Mouse (Mus musculus) cortical plate, adult 2 months (tissue): ENCODE measurements around the gene Shc3. TPM values are rescaled to one million over a fixed set of nuclear protein-coding genes. Genes with fewer than 3 reads are reported as not detected.

Source experiments
- H3K27ac ChIP-seq: fragments of 200-500 bp; 2 replicates; pipeline ENCODE4 v1.5.1; 2012; ENCODE audit warnings: low read length, control low read depth, inconsistent platforms; ENCODE audit not compliant: insufficient read depth
- H3K4me1 ChIP-seq: fragments of 200-500 bp; 2 replicates; pipeline ENCODE4 v1.6.1; 2011; ENCODE audit warnings: low read length; ENCODE audit not compliant: control insufficient read depth, insufficient read depth
- H3K4me3 ChIP-seq: fragments of 200-500 bp; 2 replicates; pipeline ENCODE4 v1.5.1; 2011; ENCODE audit warnings: mild to moderate bottlenecking, low read length, control low read depth; ENCODE audit not compliant: insufficient read depth
- CTCF ChIP-seq: fragments of 200-500 bp; IDR thresholded peaks from 2 replicates; pipeline ENCODE4 v1.5.1; 2011; ENCODE audit warnings: mild to moderate bottlenecking, control low read depth, low read length; ENCODE audit not compliant: insufficient read depth; ENCODE audit errors: extremely low read depth
- POLR2A ChIP-seq: fragments of 200-500 bp; IDR thresholded peaks from 2 replicates; pipeline ENCODE4 v1.6.1; 2011; ENCODE audit warnings: mild to moderate bottlenecking, low read length, control low read depth; ENCODE audit not compliant: insufficient read depth; ENCODE audit errors: extremely low read depth
- polyA plus RNA-seq: library from polyadenylated mRNA; depleted of rRNA; stranded (reverse); fragments of >200 nt; gene quantifications from 2 replicates; pipeline ENCODE4 v1.2.3, GENCODE M21; 2012

Gene Shc3
- polyA plus RNA-seq, 1 experiment, result 82.8 TPM

DNA sequence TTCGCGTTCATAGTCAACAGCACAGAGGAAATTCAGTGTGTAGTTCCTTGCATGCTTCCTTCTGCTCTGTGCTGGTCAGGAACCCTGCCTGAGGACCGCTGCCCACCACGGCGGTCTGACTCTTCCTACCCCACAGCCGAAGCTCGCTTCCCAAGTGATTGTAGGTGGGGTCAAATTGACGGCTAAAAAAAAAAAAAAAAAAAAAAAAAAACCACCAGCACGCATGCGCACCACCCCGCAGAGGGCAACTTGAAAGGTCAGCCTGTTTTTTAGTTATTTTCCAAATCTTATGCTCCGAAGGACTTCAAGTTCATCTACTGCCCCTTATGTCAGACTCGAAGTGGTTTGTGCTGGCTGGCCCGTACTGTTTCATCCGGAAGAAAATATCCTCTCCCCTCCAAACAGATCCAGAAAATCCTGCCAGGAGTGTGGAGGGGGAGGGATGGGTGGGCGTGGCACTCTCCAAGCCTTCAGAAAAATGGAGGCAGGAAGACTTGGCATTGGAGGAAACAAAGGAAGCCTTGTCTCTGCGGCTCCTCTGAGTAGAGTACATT, 100.4 kb downstream of the Shc3 start:
- TF ChIP-seq POLR2A, result no peak
- no peak for TF ChIP-seq CTCF
- Histone ChIP-seq H3K27ac (no peak overlapping the region), H3K4me1 (no peaks in the 10 kb centered on the region), H3K4me3 (no peak overlapping the region)

DNA sequence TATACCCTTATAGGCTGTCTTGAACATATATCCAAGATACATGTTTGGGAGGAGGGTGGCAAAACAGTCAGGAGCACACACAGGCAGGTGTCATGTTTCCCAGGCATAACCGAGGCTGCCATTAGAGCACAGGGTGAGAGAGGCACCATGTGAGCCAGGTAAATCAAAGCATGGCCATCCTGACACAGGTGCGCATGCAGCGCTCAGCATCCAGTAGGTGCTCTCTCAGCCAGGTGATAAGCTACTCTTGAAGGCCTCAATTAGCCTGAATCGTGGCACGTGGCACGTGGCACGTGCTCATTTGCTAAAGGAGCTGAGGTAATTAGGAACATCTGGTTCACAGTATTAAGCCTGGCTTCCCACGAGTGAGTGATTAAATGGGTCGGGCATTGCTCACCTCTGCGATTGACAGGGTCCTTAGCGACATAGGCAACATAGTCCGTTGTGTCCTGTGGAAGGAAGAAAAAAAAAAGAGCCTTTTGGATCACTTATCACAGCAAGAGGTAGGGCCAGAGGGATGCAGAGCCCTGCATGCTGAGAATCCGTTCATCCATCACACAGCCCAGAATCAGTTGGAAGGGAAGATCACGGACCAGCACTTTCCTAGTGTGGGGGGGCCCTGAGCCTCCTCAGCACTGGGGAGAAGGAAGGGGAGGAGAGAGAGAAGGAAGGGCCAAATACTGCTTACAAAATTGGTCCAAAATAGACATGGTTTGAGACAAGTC, 102.9 kb downstream of the Shc3 start:
- Histone ChIP-seq H3K4me1 (no peaks in the 10 kb centered on the region), H3K4me3 (no peak overlapping the region), H3K27ac (no peak overlapping the region)
- TF ChIP-seq CTCF (no peak), POLR2A (no peak)

DNA sequence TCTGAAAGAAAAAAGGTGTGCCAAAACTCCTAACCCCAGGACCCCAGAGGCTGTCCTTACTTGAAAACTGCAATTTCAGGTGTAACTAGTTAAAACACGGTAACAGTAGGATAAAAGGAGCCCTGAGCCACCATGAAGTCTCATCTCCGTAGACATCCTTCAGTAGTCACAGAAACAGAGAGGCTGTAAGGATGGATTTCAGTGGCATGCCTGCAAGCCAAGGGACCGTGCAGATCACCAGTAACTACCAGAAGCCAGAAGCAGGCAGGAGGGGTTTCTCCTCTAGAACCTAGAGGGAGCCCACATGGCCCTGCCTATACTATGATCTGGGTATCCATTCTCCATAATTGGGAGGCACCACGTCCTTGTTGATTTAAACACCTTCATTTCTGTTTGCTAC, 104.9 kb downstream of the Shc3 start:
- Histone ChIP-seq H3K27ac (no peak overlapping the region), H3K4me3 (no peak overlapping the region), H3K4me1 (no peaks in the 10 kb centered on the region)
- TF ChIP-seq POLR2A, result no peak

DNA sequence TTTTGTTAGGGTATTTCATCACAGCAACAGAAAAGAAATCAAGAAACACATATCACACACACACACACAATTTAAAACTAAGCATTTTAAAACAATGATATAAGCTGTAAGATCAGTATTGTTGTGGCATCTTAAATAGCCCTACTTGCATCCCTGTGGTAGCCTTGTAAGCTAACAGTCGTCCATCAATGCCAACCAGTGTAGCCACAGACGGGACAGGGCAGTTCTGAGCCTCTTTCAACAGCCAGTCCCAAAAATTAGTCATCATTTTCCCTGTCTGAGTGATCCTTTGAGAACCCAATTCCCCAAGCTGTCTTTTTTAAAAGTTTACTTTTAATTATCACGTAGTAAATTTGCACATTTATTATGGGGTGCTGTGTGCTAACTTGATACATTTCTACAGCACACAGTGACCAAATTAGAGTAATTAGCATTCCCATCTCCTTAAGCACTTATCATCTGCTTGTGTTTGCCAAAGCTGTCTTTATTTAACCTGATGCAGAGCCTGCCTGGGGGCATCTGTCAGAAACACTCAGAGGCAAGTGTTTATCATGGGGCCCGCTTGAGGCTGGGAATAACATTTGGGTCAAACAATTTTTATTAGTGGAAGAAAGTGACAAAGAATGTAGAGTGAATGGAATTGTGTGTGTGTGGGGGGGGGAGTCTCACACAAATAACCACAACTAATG, 112.9 kb downstream of the Shc3 start:
- Histone ChIP-seq H3K4me1 (no peaks in the 10 kb centered on the region), H3K4me3 (no peak overlapping the region), H3K27ac (no peak overlapping the region)
- TF ChIP-seq POLR2A, result no peak
- TF ChIP-seq CTCF, result no peak

DNA sequence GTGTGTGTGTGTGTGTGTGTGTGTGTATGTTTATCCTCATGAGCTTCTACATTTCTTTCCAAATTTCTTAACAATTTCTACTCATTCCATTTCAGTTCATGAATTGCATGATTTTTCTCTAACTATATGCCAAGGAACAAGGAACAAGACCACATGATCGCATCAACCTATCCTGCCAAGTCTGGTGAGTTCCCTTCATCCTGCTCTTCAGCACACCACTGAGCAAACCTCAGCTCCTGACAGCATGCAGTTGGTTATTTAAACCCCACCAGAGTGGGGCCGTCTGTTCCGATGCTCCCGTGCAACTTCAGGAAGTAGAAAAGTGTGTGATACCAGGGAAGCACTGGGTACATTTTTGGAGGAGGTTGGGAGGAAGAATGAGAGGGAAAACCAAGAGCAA, 122.7 kb downstream of the Shc3 start:
- TF ChIP-seq CTCF, result no peak
- TF ChIP-seq POLR2A, result no peak
- Histone ChIP-seq H3K4me1 (no peaks in the 10 kb centered on the region), H3K4me3 (no peak overlapping the region), H3K27ac (no peak overlapping the region)

DNA sequence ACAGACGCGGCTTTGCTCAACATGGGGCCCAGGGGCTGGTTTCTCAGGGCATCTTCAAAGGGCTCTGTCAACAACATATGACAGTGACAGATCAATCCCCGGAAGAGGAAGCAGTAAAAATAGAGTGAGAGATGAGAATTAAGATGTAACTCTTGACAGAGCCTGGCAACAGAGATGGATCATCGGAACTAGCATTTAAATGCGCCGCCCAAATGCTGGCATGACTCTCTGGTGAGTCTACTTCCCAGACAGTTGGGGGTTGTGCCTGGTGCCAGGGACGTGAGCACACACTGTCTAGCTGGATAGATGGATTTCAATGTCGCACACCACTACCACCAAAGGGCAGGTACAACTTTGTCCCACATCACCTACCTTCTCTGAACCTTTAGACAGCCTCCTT, 126.3 kb downstream of the Shc3 start:
- Histone ChIP-seq H3K4me1 (no peaks in the 10 kb centered on the region), H3K4me3 (no peak overlapping the region), H3K27ac (no peak overlapping the region)
- TF ChIP-seq POLR2A, result no peak
- no peak for TF ChIP-seq CTCF

DNA sequence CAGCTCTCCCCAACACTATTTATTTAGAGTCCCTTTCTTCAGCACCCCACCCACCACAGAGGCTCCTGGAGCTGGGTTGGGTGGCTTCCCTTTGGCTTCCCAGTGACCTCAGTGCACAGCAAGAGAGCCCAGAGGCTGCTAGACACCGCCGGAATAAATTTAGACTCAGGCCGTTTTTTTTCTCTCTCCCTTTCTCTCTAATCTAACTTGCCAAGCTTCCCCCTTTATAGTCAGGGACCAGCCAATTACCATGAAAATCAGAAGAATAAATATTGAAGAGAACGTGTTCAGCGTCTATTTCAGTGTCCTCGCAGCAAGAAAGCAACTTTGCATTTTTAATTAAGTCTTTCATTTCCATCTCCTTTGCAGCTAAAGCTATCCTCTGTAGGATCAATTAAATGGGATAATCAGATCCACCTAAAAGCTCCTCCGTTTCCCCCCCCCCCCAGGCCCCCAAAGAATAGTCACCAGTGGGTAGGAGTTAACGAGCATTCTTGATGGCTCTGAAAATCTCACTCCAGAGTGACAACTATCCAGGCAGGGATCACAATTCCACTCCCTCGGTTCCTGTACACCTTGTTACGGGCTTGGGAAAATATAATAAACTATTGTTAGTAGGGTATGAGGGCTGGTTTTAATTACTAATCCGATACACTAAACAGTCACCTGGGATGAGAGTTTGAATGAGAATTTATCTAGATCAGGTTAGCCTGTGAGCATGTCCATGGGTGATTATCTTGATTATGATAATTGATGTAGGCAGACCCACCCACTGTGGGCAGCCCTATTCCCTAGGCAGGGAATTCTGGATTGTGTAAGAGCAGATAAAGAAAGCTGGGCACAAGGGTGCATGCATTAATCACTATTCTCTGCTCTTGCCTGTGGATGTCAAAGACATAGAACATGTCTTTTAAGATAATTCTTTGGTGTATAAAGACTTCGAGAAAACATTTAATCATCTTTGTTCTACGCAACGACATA, 131.8 kb downstream of the Shc3 start:
- TF ChIP-seq POLR2A (no peak), CTCF (no peak)
- H3K4me1 ChIP-seq, result 0 out of 2 replicates have a peak, but pooled peaks cover 2% of the 10 kb centered on the region
- H3K4me3 ChIP-seq, result no peak overlapping the region
- no peak overlapping the region for H3K27ac ChIP-seq

DNA sequence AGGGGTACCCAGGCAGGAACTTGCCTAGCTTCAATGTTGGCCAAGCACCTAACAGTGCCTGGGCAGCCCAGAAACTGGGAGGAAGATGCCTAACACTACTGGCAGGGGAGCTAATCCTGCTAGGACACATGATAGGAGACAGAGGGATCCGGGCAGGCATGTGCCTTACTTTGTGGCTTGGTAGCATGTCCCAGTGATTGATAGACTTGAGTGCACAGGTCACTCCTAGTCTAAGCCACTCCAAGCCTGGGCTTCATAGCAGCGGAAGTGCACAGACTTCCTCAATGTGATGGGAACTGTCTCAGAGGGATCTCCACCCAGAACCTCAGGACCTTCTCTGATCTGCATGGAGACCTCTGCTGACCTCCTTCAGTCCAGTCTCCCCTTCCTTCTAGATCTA, 134.1 kb downstream of the Shc3 start:
- H3K27ac ChIP-seq, result no peak overlapping the region
- 0 out of 2 replicates have a peak, but pooled peaks cover 2% of the 10 kb centered on the region for H3K4me1 ChIP-seq
- TF ChIP-seq POLR2A (no peak), CTCF (no peak)
- no peak overlapping the region for H3K4me3 ChIP-seq

DNA sequence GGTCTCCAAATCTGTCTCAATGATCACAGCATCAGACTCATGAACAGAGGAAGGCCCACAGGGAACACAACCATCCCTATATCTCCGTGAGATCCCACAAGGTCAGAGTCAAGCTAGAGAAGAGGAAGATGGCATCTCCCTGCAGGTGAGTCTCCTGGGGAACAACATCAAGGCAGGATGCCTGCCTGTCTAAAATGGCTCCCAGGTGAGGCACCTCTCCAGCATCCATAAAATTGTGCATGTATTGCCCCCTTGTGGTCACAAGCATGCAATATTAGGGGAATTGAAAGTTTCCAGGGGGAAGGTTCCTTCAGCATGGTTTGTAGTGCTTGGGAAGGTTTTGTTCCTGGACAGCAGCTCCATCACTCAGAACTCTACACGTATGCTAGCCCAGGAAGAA, 134.8 kb downstream of the Shc3 start:
- TF ChIP-seq POLR2A (no peak), CTCF (peak; percentile 52)
- Histone ChIP-seq H3K27ac (no peak overlapping the region), H3K4me3 (no peak overlapping the region), H3K4me1 (0 out of 2 replicates have a peak, but pooled peaks cover 2% of the 10 kb centered on the region)

DNA sequence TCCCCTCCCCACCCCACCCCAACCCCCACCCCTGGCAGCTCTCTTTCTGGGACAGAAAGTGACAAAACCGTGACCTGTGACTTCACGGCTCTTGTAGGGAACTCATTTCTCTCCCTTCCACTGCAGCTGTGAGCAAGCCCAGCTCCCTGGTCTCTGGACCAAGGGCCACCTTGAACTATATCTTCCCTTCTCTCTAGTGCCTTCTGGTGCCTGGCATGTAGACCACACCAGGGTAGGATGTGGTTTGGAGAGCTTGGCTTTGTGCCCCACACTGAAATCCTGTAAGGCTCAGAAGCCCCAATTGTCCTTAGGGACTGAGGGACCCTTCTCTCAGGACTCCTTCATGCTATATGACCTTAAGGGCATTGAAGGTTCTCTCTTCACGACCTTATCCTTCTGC, 135.8 kb downstream of the Shc3 start:
- no peak overlapping the region for H3K27ac ChIP-seq
- H3K4me1 ChIP-seq, result 0 out of 2 replicates have a peak, but pooled peaks cover 2% of the 10 kb centered on the region
- H3K4me3 ChIP-seq, result no peak overlapping the region
- no peak for TF ChIP-seq CTCF
- no peak for TF ChIP-seq POLR2A
